Mouse (Mus musculus): Measurements from ENCODE around the gene Mapre3. TPM values are rescaled to one million over a fixed set of nuclear protein-coding genes. Genes with fewer than 3 reads are reported as not detected.

The Mapre3 gene
- total RNA-seq, 2 experiments from 2014 or later = 28.1 to 33.1 TPM

GRCm38 (mm10) chr5:30822689-30823088 lies 8.2 kb downstream of the Mapre3 start:
- intact Hi-C loops (cut with DNase I) = no loop called here
- no peak for DNase-seq

- no peak for DNase-seq
- intact Hi-C loops (cut with DNase I) = no loop called here
Measured at GRCm38 (mm10) chr5:30823091-30823490, 8.7 kb downstream of the Mapre3 start.

DNA sequence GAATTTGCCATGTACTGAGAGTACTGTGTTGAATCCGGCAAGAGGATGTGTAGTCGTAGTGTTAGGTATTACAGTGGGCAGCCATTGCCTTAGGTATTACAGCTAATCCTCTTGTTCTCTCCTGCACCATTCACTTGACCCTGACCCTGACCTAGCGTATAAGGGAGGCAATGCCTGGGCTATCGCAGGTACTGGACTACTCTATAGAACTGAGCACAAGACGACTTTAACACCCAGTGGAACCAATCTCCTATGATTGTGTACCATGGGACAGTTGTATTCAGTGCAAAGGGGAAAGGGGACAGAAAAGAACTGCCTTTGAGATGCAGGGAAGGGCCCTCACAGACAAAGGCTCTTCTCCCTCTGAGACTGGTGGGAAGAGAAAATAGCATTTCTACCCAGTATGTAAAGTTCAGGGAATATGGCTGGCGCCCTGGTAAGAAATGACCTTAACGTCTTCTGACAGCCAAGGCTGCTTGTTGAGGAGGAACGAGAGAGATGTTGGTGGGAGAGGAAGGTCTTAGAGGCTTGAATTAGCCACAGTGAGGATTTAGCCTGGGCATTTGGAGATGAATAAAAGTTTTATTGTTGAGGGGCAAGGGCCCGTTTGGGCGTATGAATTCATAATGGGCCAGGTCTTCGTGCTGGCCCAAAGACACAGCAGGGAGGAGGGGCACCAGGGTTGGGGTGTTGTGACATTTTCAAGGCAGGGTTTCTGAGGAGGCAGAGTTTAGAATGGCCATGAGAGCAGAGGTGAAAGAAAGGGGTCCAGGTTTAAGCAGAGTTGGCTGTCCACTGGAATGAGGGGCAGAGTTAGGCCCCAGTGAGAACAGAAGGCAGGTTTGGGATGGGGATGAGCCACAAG lies 9.9 kb downstream of the Mapre3 start:
- intact Hi-C loops (cut with DNase I) = no loop called here
- no peak for DNase-seq

DNA sequence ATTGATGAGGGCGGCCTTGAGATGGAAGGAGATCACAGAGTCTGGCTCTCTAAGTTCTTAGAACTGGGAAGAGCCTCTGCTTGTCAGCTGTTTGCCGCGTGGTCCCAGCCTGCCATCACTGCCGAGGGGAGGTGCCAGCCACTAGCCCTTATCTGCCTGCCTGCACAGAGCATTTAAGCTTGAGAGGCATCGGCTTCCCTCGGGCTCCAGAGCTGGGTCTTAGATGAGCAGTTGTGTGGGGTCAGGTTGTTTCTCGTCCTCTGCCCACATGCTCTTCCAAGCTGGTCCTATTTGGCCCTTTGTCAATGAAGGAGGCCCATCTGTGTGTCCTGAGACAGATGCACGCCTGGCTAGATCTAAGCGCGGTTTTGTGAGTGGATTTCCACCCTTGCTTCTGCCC lies 10.7 kb downstream of the Mapre3 start:
- no peak for DNase-seq
- intact Hi-C loops (cut with DNase I) = no loop called here

DNA sequence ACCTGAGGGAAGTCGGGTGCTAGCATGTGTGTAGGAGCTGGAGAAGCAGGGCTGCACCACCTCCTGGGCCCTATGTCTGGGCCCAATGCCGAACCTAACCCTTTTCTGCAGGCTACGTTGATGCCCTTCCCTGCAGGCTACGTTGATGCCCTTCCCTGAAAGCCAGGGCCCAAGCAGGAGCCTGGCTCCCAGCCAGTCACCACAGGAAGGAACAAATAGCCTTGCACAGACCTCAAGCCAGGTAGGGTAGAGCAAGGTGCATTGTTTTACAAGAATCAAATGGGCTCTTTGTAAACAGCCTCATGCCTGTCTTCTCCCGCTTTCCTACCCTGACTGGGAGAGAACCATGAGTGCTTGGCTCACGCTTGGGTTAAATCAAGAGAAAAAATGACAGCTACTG lies 11.4 kb downstream of the Mapre3 start:
- intact Hi-C loops (cut with DNase I) = no loop called here
- no peak for DNase-seq

GRCm38 (mm10) chr5:30833416-30833815 lies 19.0 kb downstream of the Mapre3 start:
- DNase-seq = no peak
- intact Hi-C loops (cut with DNase I) = no loop called here

GRCm38 (mm10) chr5:30839731-30840130 lies 25.3 kb downstream of the Mapre3 start:
- intact Hi-C loops (cut with DNase I) = no loop called here

DNA sequence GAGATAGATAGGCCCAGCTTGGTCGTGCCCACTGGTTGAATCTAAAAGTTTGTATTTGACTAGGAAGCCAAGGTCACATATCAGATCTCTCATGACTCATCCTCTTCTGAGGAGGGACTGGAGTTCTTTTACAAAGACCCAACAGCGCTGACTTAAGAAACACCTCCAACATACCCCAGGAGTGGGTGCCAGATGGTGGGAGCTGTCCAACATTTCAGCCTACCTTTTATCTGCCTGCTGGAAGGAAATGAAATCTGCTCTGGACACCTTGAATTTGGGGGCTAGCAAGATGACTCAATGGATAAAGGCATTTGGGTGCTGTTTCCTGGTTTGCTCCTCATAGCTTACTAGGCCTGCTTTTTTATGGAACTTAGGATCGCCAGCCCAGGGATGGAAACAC lies 27.5 kb downstream of the Mapre3 start:
- intact Hi-C loops (cut with DNase I) = no loop called here
- no peak for DNase-seq

More at GRCm38 (mm10) chr5:30839731-30840130, 25.3 kb downstream of the Mapre3 start:
- DNase-seq = no peak

DNA sequence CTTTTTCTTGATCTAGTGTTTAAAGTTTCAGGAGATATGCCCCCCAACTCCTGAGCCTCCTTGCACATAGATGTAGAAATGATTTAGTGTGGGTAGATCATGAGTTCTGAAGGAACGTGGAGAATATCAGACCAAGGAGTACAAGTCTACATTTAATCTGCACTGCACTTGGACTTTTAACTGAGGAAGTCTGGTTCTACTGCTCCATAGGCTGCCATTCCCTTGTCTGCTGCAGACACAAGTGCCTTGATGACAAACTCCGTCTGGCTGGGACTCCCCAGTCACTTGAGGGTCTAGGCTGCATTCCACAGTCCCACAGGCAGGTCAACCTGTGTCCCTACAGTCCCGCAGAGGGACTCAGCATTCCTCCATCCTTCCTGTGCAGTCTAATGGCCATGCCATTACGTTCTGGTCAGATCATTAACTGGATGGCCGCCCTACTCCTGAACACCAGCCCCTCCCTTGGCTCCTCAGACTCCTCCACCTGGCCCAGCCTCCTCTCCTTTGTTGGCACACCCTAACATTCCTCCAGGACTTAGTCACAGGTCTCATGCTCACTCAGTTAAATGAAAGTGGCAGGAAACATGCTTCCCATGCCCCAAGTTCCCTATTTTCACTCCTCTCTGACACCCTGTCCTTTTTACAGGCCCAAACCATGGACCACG lies 35.6 kb downstream of the Mapre3 start:
- no peak for DNase-seq
- intact Hi-C loops (cut with DNase I) = no loop called here

- intact Hi-C loops (cut with DNase I) = no loop called here
- no peak for DNase-seq
Measured at GRCm38 (mm10) chr5:30850556-30850925, 36.1 kb downstream of the Mapre3 start.

- no peak for DNase-seq
Measured at GRCm38 (mm10) chr5:30853522-30853921, 39.1 kb downstream of the Mapre3 start.

DNA sequence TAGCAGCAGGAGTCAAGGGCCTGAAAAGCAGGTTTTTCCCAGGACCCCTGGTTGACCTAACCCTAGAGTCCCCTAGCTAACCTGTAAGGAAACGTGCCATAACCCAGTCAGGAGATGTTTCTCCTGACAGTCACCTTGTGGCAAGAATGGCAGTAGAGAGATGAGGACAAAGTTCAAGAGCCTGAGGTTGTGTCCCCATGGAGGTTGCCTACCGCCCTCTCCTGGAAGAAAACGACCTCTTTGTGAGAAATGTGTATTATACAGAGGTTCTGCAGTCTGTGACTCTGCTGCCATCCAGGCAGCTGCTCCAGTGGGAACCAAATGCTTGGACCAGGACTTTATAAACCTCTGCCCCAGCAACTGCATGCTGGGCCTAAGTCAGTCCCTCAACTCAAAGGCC lies 41.2 kb downstream of the Mapre3 start:
- intact Hi-C loops (cut with DNase I) = loop anchor here (5.0 kb wide), 1 partner anchor 43 kb away; the partner anchor contains the start of gene Mapre3
- no peak for DNase-seq

More at GRCm38 (mm10) chr5:30853522-30853921, 39.1 kb downstream of the Mapre3 start:
- intact Hi-C loops (cut with DNase I) = no loop called here

DNA sequence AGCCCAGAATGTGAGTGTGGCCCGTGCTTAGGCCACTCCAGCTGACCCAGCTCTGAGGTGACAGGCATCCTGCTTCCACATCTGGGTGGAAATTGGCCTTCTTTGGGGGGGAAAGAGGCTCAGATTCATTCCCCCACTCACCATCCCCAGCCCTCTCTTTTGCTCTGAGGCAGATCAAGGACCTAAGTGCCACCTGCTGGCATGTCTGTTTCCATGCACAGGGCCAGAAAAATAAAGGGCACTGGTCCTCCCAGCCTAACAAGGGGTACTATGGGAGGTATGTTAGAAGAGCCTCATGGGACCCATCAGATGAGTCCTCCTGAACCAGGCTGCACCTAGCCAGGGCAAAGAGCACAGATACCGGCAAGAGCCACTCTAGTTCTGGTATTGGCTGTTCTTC lies 41.7 kb downstream of the Mapre3 start:
- intact Hi-C loops (cut with DNase I) = loop anchor here (5.0 kb wide), 1 partner anchor 44 kb away; the partner anchor contains the start of gene Mapre3
- DNase-seq = no peak

- intact Hi-C loops (cut with DNase I) = no loop called here
- peak; percentile 28 to 40 for DNase-seq
Measured at GRCm38 (mm10) chr5:30863852-30864251, 49.4 kb downstream of the Mapre3 start.

DNA sequence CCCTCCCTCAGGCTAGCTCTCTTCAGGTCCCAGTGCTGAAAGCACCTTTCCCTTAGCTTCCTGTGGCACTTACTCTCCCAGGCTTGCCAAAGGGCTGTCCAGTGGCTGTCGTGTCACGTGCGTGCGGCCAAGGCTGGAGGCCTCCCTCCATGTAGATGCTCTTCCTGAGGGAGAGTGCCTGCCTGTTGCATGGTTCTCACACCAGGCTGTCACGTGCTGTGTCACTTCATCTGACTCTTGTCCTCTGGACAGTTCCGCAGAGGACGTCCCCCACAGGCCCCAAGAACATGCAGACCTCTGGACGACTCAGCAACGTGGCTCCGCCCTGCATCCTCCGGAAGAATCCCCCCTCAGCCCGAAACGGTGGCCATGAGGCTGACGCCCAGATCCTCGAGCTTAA lies 49.9 kb downstream of the Mapre3 start:
- intact Hi-C loops (cut with DNase I) = no loop called here
- DNase-seq = no peak

- no peak for DNase-seq
- intact Hi-C loops (cut with DNase I) = loop anchor here (5.0 kb wide), 1 partner anchor 60 kb away; no protein-coding TSS in a partner anchor
Measured at GRCm38 (mm10) chr5:30866871-30867270, 52.4 kb downstream of the Mapre3 start.

DNA sequence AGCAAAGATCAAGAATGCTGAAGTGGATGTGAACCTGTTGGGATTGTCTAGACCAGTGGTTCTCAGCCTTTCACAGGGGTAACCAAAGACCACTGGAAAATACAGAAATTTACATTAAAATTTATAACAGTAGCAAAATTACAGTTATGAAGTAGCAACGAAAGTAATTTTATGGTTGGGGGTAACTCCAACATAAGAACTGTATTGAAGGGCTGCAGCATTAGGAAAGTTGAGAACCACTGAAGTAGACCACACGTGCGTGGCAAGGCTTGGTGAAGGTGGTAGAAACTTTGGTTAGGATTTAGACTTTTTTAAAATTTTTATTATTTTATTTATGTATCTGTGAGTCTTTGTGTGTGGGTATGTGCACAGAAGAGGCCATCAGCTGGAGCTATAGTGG lies 53.3 kb downstream of the Mapre3 start, which contains the start of gene Tmem214:
Gene Tmem214, plus strand, starts transcription at position 301 of the 400 bp plus-strand sequence.
- intact Hi-C loops (cut with DNase I) = loop anchor here (2.0 to 5.0 kb wide), 2 partner anchors 19 to 60 kb away; no protein-coding TSS in a partner anchor
- no peak for DNase-seq

- intact Hi-C loops (cut with DNase I) = loop anchor here (2.0 to 5.0 kb wide), 2 partner anchors 18 to 62 kb away; no protein-coding TSS in a partner anchor
- DNase-seq = peak in 1 of 2 experiments; percentile 36
Measured at GRCm38 (mm10) chr5:30868981-30869380, 54.5 kb downstream of the Mapre3 start.

GRCm38 (mm10) chr5:30869405-30870130 lies 55.1 kb downstream of the Mapre3 start:
- intact Hi-C loops (cut with DNase I) = loop anchor here (2.0 to 5.0 kb wide), 2 partner anchors 17 to 62 kb away; no protein-coding TSS in a partner anchor
- DNase-seq = peak; percentile 93 to 96

GRCm38 (mm10) chr5:30870131-30870406 lies 55.6 kb downstream of the Mapre3 start:
- intact Hi-C loops (cut with DNase I) = no loop called here
- no peak for DNase-seq

- intact Hi-C loops (cut with DNase I) = no loop called here
- no peak for DNase-seq
Measured at GRCm38 (mm10) chr5:30872574-30872973, 58.1 kb downstream of the Mapre3 start.
